10 mouse cellular contexts compared by ENCODE assay signal in the genomic region with DNA sequence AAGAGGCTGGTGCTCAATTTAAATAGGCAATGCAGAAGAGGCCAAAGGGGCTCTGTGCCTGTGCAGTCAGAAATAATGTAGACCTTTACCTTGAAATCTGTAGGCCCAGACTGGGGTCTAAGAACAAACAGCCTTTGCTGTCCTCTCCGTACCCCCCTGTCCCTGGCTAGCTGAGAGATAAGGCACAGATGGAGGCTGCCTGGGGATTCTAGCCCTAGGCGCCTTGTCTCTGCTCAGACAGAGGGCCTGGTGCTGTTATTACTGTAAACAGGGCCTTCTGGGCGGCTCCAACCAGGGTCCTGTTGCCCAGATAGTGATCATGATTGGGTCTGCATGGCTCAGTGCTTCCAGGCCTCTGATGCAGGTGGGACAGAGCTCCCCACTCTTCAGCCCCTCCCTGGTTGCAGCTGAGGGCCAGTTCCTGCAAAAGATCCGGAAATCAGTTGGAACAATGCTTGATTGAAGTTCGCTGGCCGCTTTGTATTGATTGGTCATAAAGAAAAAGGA. TPM values are rescaled to one million over a fixed set of nuclear protein-coding genes. Genes with fewer than 3 reads are reported as not detected.
DNase-seq lines count a peak whose midpoint lies in the region; ATAC-seq lines count a peak whose summit lies in the region.
"Had no signal": no experiment of that assay in that cellular context is flagged by ENCODE, and none has a peak within 500 bp of the region (broad histone marks: within the 10 kb centered on the region; RNA-seq: fewer than 3 reads in every experiment).

No protein-coding gene starts in this region.

- DNase-seq in adrenal gland, adult (ENCODE audit: inconsistent age in 2 of 2, low spot score in 1 of 2) = peak; percentile 48 to 61
- DNase-seq in adrenal gland, adult 18-20 months (ENCODE audit: low spot score in 2 of 2) = no peak
- DNase-seq in heart, adult 11 months = no peak
- DNase-seq in liver, embryonic 13.5 days = no peak
- DNase-seq in liver, embryonic 11.5 days (ENCODE audit: low spot score) = no peak
- no peak for DNase-seq in urinary bladder, postnatal 36 days (ENCODE audit: low spot score in 2 of 2)
- DNase-seq: cerebellum, postnatal 25 days had no signal

- peak overlapping the region; percentile 38; the same call in 1 of the 2 replicates for H3K9ac ChIP-seq in heart, embryonic 14.5 days (ENCODE audit: low read length)
- peak overlapping the region; percentile 8 for H3K9ac ChIP-seq in liver, embryonic 13.5 days
- H3K9ac ChIP-seq in liver, embryonic 11.5 days (ENCODE audit: low read depth, low read length) = no peak overlapping the region
- H3K9ac ChIP-seq: liver, embryonic 14.5 days had no signal

- H3K9me3 ChIP-seq in heart, embryonic 14.5 days (ENCODE audit: control insufficient read depth, low read length) = no peaks in the 10 kb centered on the region
- no peaks in the 10 kb centered on the region for H3K9me3 ChIP-seq in liver, embryonic 13.5 days (replicated peaks)
- H3K9me3 ChIP-seq in liver, embryonic 11.5 days (ENCODE audit: control insufficient read depth, low read length) = no peaks in the 10 kb centered on the region

- no peaks in the 10 kb centered on the region for H3K27me3 ChIP-seq in heart, embryonic 14.5 days (ENCODE audit: control insufficient read depth, insufficient read depth, low read length)
- no peaks in the 10 kb centered on the region for H3K27me3 ChIP-seq in liver, embryonic 13.5 days
- H3K27me3 ChIP-seq in liver, embryonic 11.5 days (replicated peaks; ENCODE audit: control insufficient read depth, insufficient read depth, low read length) = no peaks in the 10 kb centered on the region

- no peak overlapping the region for H3K4me3 ChIP-seq in heart, embryonic 14.5 days (ENCODE audit: control insufficient read depth in 1 of 2, insufficient read depth in 1 of 2, low read depth in 1 of 2, low read length in 2 of 2)
- no peak overlapping the region for H3K4me3 ChIP-seq in liver, embryonic 13.5 days (replicated peaks)
- H3K4me3 ChIP-seq in liver, embryonic 11.5 days (ENCODE audit: low read depth, low read length) = no peak overlapping the region

- ATAC-seq in heart, embryonic 14.5 days (ENCODE audit: insufficient number of reproducible peaks, insufficient read depth, low FRiP score, low read depth) = no peak
- ATAC-seq in liver, embryonic 13.5 days (ENCODE audit: low read depth) = 0 out of 2 replicates have a peak, but pooled peaks have one; percentile 34
- ATAC-seq in liver, embryonic 11.5 days (replicated peaks; ENCODE audit: low FRiP score) = no peak
- ATAC-seq in megakaryocyte-erythroid progenitor cell, adult 5-6 weeks (replicated peaks; ENCODE audit: low FRiP score, low TSS enrichment, poor library complexity, severe bottlenecking) = peak; percentile 51

- no peaks in the 10 kb centered on the region for H3K36me3 ChIP-seq in heart, embryonic 14.5 days (ENCODE audit: control insufficient read depth, insufficient read depth, low read length)
- no peaks in the 10 kb centered on the region for H3K36me3 ChIP-seq in liver, embryonic 13.5 days
- no peaks in the 10 kb centered on the region for H3K36me3 ChIP-seq in liver, embryonic 11.5 days (ENCODE audit: control insufficient read depth, insufficient read depth, low read length)

- no peak overlapping the region for H3K27ac ChIP-seq in heart, embryonic 14.5 days (replicated peaks in 1 of 2; ENCODE audit: control insufficient read depth in 1 of 2, insufficient read depth in 1 of 2, low read depth in 2 of 2, low read length in 2 of 2)
- no peak overlapping the region for H3K27ac ChIP-seq in liver, embryonic 13.5 days
- no peak overlapping the region for H3K27ac ChIP-seq in liver, embryonic 11.5 days (ENCODE audit: low read depth, low read length)
- H3K27ac ChIP-seq: liver, embryonic 14.5 days had no signal

- 59% methylated on average over 6 of the region's 6 CpGs for WGBS in heart, embryonic 14.5 days
- WGBS in liver, embryonic 13.5 days (ENCODE audit: insufficient replicate concordance) = 42% methylated on average over 6 of the region's 6 CpGs
- 45% methylated on average over 6 of the region's 6 CpGs for WGBS in liver, embryonic 11.5 days

- H3K4me2 ChIP-seq in heart, embryonic 14.5 days (ENCODE audit: low read length) = no peak overlapping the region
- no peak overlapping the region for H3K4me2 ChIP-seq in liver, embryonic 13.5 days
- H3K4me2 ChIP-seq in liver, embryonic 11.5 days = no peak overlapping the region

- H3K4me1 ChIP-seq in heart, embryonic 14.5 days (ENCODE audit: control insufficient read depth in 2 of 2, insufficient read depth in 2 of 2, low read length in 2 of 2) = peaks cover 23 to 28% of the 10 kb centered on the region in 2 experiments
- H3K4me1 ChIP-seq in liver, embryonic 13.5 days (replicated peaks) = peaks cover 40% of the 10 kb centered on the region
- H3K4me1 ChIP-seq in liver, embryonic 11.5 days (replicated peaks; ENCODE audit: control insufficient read depth, insufficient read depth, low read length) = peaks cover 25% of the 10 kb centered on the region

RNA-seq across cellular contexts. Expression of a gene that starts 18.2 kb away (rescaled TPM):
- 100 to 1,000 TPM in 1 of 2 experiments, 10 to 100 TPM in 1; 90.8 to 113 TPM for total RNA-seq in adrenal gland, adult 18-20 months (2021)
- polyA plus RNA-seq in heart, embryonic 14.5 days (2014; fragmentation: Nextera tagmentation; extraction: Ambion mirVana) = 46.8 and 48.7 TPM in 2 replicates
- polyA plus RNA-seq in liver, embryonic 13.5 days (2015; fragmentation: Nextera tagmentation; extraction: Ambion mirVana) = 30.3 and 31.9 TPM in 2 replicates
- polyA plus RNA-seq in liver, embryonic 11.5 days (2014; fragmentation: Nextera tagmentation; extraction: Ambion mirVana) = 51.3 and 54.7 TPM in 2 replicates
- total RNA-seq in megakaryocyte-erythroid progenitor cell, adult 5-6 weeks (2014; fragmentation: Nextera tagmentation) = 28.3 and 41.2 TPM in 2 replicates
- 25.5 and 26.2 TPM in 2 replicates for total RNA-seq in megakaryocyte-erythroid progenitor cell, adult 5-6 weeks (2017)

Comparison
In these comparisons a context has a peak if more than half of its experiments do, and no peak if none do; other contexts are left out.
1. DNase-seq: peak in adrenal gland, adult (2 of 2); none in adrenal gland, adult 18-20 months (0 of 2), heart, adult 11 months (single experiment), liver, embryonic 13.5 days (single experiment), liver, embryonic 11.5 days (single experiment) and urinary bladder, postnatal 36 days (0 of 2).
2. ATAC-seq: peak in liver, embryonic 13.5 days (single experiment) and megakaryocyte-erythroid progenitor cell, adult 5-6 weeks (single experiment); none in heart, embryonic 14.5 days (single experiment) and liver, embryonic 11.5 days (single experiment).